Mouse (Mus musculus): Measurements from ENCODE around the gene Peg12.

DNA sequence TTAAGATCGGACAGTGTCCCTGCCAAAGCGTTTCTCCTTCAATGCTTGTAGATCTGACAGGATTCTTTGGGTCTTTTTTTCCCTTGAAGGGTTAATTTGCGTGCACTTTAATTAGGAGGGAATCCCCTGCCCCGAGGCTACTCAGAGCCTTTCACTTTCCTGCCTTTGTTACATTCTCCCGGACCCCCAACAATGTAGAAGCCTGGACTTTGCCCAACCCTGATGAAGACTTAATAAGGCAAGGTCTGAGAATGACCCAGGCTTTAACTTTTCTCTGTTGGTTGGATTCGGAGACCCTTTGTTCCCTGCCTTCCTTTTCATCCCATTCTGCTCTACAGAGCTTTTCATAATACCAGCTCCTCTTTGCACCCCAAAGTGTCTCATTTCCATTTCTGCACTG, 43.7 kb downstream of the Peg12 start:
- TF ChIP-seq CTCF (IDR thresholded peaks at IDR 0.05; ENCODE audit: extremely low read depth, insufficient read length, insufficient replicate concordance, low read depth, low read length) (no peak), POLR2A (IDR thresholded peaks at IDR 0.05; ENCODE audit: low read depth, low read length) (no peak)
